Mouse (Mus musculus) MEL (cell line): Measurements from ENCODE around the gene Fndc3b. TPM values are rescaled to one million over a fixed set of nuclear protein-coding genes. Genes with fewer than 3 reads are reported as not detected.

Source experiments
- DNase-seq: peaks from one replicate; pipeline ENCODE4 v3.0.0; 2011; ENCODE audit warnings: low read depth, low spot score
- H3K27ac ChIP-seq: 2 replicates; pipeline ENCODE4 v1.5.1; 2012; ENCODE audit warnings: low read depth, mild to moderate bottlenecking, control low read depth, low read length, moderate library complexity; ENCODE audit not compliant: control insufficient read depth
- H3K27me3 ChIP-seq, 2 experiments: fragments of 150-350 bp in 1 of 2; sonication (generic) in 1 of 2; 2 replicates each; pipeline ENCODE4 v1.6.1; 2012; ENCODE audit warnings: low read length in 2 of 2, mild to moderate bottlenecking in 2 of 2, improper control_type of control experiment in 1 of 2, moderate library complexity in 1 of 2; ENCODE audit not compliant: insufficient read depth in 2 of 2, control insufficient read depth in 1 of 2
- H3K36me3 ChIP-seq, 2 experiments: 2 replicates each; pipeline ENCODE4 v1.6.1; 2012 to 2014; ENCODE audit warnings: low read length in 2 of 2, improper control_type of control experiment in 1 of 2, inconsistent platforms in 1 of 2, mild to moderate bottlenecking in 1 of 2; ENCODE audit not compliant: insufficient read depth in 2 of 2, control insufficient read depth in 1 of 2
- H3K4me1 ChIP-seq, 2 experiments: fragments of 150-350 bp in 1 of 2; sonication (generic) in 1 of 2; 2 replicates each; pipeline ENCODE4 v1.6.1; 2012; ENCODE audit warnings: low read length in 2 of 2, improper control_type of control experiment in 1 of 2, mild to moderate bottlenecking in 1 of 2; ENCODE audit not compliant: insufficient read depth in 2 of 2, control insufficient read depth in 1 of 2
- H3K4me3 ChIP-seq, 2 experiments: fragments of 150-350 bp in 1 of 2; sonication (generic) in 1 of 2; 2 replicates each; pipeline ENCODE4 v1.5.1; 2012; ENCODE audit warnings: low read depth in 2 of 2, low read length in 2 of 2, mild to moderate bottlenecking in 2 of 2, moderate library complexity in 2 of 2, control low read depth in 1 of 2, improper control_type of control experiment in 1 of 2; ENCODE audit not compliant: control insufficient read depth in 1 of 2, insufficient read depth in 1 of 2
- H3K79me2 ChIP-seq: 2 replicates; pipeline ENCODE4 v1.6.1; 2012; ENCODE audit warnings: mild to moderate bottlenecking, low read length, moderate library complexity; ENCODE audit not compliant: control insufficient read depth, poor library complexity, insufficient read depth
- H3K9ac ChIP-seq: 2 replicates; pipeline ENCODE4 v1.6.1; 2012; ENCODE audit warnings: low read depth, mild to moderate bottlenecking, control low read depth, low read length, moderate library complexity; ENCODE audit not compliant: control insufficient read depth, poor library complexity, severe bottlenecking
- H3K9me3 ChIP-seq: fragments of 150-350 bp; sonication (generic); replicated peaks from 2 replicates; pipeline ENCODE4 v1.6.1; 2012; ENCODE audit warnings: mild to moderate bottlenecking, low read length, improper control_type of control experiment, moderate library complexity; ENCODE audit not compliant: insufficient read depth
- BHLHE40 ChIP-seq: IDR thresholded peaks from 2 replicates; pipeline ENCODE4 v1.6.1; 2012; ENCODE audit warnings: low read depth, mild to moderate bottlenecking, inconsistent platforms, low read length, improper control_type of control experiment, borderline replicate concordance
- CHD1 ChIP-seq: IDR thresholded peaks from 2 replicates; pipeline ENCODE4 v1.6.1; 2012; ENCODE audit warnings: low read depth, mild to moderate bottlenecking, inconsistent platforms, low read length, improper control_type of control experiment
- CTCF ChIP-seq, 3 experiments: IDR thresholded peaks in 2 of 3; conservative IDR thresholded peaks in 1 of 3; 2 replicates each; pipeline ENCODE4 v1.5.1; 2011 to 2012; ENCODE audit warnings: low read length in 3 of 3, low read depth in 2 of 3, mild to moderate bottlenecking in 2 of 3, improper control_type of control experiment in 1 of 3, inconsistent platforms in 1 of 3, mixed read lengths in 1 of 3, moderate library complexity in 1 of 3; ENCODE audit not compliant: control insufficient read depth in 1 of 3, insufficient read depth in 1 of 3, poor library complexity in 1 of 3, severe bottlenecking in 1 of 3
- ETS1 ChIP-seq: IDR thresholded peaks from 2 replicates; pipeline ENCODE4 v1.6.1; 2012; ENCODE audit warnings: low read depth, mild to moderate bottlenecking, inconsistent platforms, low read length, improper control_type of control experiment, moderate library complexity
- GABPA ChIP-seq: IDR thresholded peaks from 2 replicates; pipeline ENCODE4 v1.6.1; 2012; ENCODE audit warnings: low read depth, mild to moderate bottlenecking, inconsistent platforms, low read length, improper control_type of control experiment, moderate library complexity
- GATA1 ChIP-seq: IDR thresholded peaks from 2 replicates; pipeline ENCODE4 v1.6.1; 2011; ENCODE audit warnings: low read depth, low read length, improper control_type of control experiment
- HCFC1 ChIP-seq: IDR thresholded peaks from 2 replicates; pipeline ENCODE4 v1.6.1; 2012; ENCODE audit warnings: low read depth, mild to moderate bottlenecking, inconsistent platforms, low read length, improper control_type of control experiment, moderate library complexity
- JUND ChIP-seq: IDR thresholded peaks from 2 replicates; pipeline ENCODE4 v1.6.1; 2011; ENCODE audit warnings: low read depth, mild to moderate bottlenecking, improper control_type of control experiment, low read length
- KAT2A ChIP-seq: conservative IDR thresholded peaks from 2 replicates; pipeline ENCODE4 v1.6.1; 2012; ENCODE audit warnings: low read depth, low read length, improper control_type of control experiment, inconsistent platforms
- MAX ChIP-seq: IDR thresholded peaks from 2 replicates; pipeline ENCODE4 v1.6.1; 2011; ENCODE audit warnings: low read length, improper control_type of control experiment
- MEF2A ChIP-seq: IDR thresholded peaks from 2 replicates; pipeline ENCODE4 v1.6.1; 2014; ENCODE audit warnings: low read depth, mild to moderate bottlenecking, inconsistent platforms, low read length, improper control_type of control experiment; ENCODE audit not compliant: poor library complexity, insufficient replicate concordance, severe bottlenecking; ENCODE audit errors: extremely low read depth
- MXI1 ChIP-seq: IDR thresholded peaks from 2 replicates; pipeline ENCODE4 v1.6.1; 2011; ENCODE audit warnings: mild to moderate bottlenecking, low read depth, low read length, improper control_type of control experiment
- MYB ChIP-seq: IDR thresholded peaks from 2 replicates; pipeline ENCODE4 v1.6.1; 2011; ENCODE audit warnings: mild to moderate bottlenecking, low read depth, low read length, improper control_type of control experiment
- MYC ChIP-seq: IDR thresholded peaks from 2 replicates; pipeline ENCODE4 v1.6.1; 2011; ENCODE audit warnings: low read depth, mild to moderate bottlenecking, low read length, improper control_type of control experiment, moderate library complexity
- NELFE ChIP-seq: IDR thresholded peaks from 2 replicates; pipeline ENCODE4 v1.6.1; 2011; ENCODE audit warnings: low read depth, low read length, improper control_type of control experiment
- POLR2AphosphoS5 ChIP-seq: IDR thresholded peaks from 2 replicates; pipeline ENCODE4 v1.6.1; 2012; ENCODE audit warnings: low read depth, borderline replicate concordance, mild to moderate bottlenecking, inconsistent platforms, low read length, moderate library complexity, mixed read lengths
- TBP ChIP-seq: IDR thresholded peaks from 2 replicates; pipeline ENCODE4 v1.8.0; 2011; ENCODE audit warnings: low read depth, low read length, improper control_type of control experiment
- TCF12 ChIP-seq: IDR thresholded peaks from 2 replicates; pipeline ENCODE4 v1.6.1; 2014; ENCODE audit warnings: low read depth, mild to moderate bottlenecking, inconsistent platforms, low read length, improper control_type of control experiment, moderate library complexity
- UBTF ChIP-seq: IDR thresholded peaks from 2 replicates; pipeline ENCODE4 v1.6.1; 2012; ENCODE audit warnings: low read depth, mild to moderate bottlenecking, inconsistent platforms, low read length, improper control_type of control experiment, moderate library complexity, borderline replicate concordance; ENCODE audit not compliant: insufficient read depth
- USF1 ChIP-seq: IDR thresholded peaks from 2 replicates; pipeline ENCODE4 v1.6.1; 2014; ENCODE audit warnings: low read depth, mild to moderate bottlenecking, inconsistent platforms, low read length, improper control_type of control experiment, moderate library complexity
- ZMIZ1 ChIP-seq: IDR thresholded peaks from 2 replicates; pipeline ENCODE4 v1.6.1; 2012; ENCODE audit warnings: low read depth, mild to moderate bottlenecking, inconsistent platforms, low read length, improper control_type of control experiment, moderate library complexity
- ZNF384 ChIP-seq: IDR thresholded peaks from 2 replicates; pipeline ENCODE4 v1.6.1; 2012; ENCODE audit warnings: low read depth, mild to moderate bottlenecking, inconsistent platforms, low read length, improper control_type of control experiment
- polyA plus RNA-seq, 2 experiments: library from polyadenylated mRNA; stranded (reverse) in 1 of 2; unstranded in 1 of 2; fragments of >175 nt in 1 of 2; fragments of >200 nt in 1 of 2; gene quantifications; 2 replicates each; pipeline versions ENCODE4 v1.2.1 to v1.2.4; 2012; ENCODE audit warnings: low replicate concordance in 2 of 2, low read depth in 1 of 2; ENCODE audit not compliant: insufficient read length in 2 of 2, insufficient read depth in 1 of 2, missing spikeins in 1 of 2
- total RNA-seq: library from RNA; depleted of rRNA; stranded (reverse); fragments of 300-350 nt; gene quantifications from 2 replicates; pipeline ENCODE4 v1.2.3, GENCODE M21; 2012

Gene Fndc3b
- total and polyA plus RNA-seq, 3 experiments, result not detected

DNA sequence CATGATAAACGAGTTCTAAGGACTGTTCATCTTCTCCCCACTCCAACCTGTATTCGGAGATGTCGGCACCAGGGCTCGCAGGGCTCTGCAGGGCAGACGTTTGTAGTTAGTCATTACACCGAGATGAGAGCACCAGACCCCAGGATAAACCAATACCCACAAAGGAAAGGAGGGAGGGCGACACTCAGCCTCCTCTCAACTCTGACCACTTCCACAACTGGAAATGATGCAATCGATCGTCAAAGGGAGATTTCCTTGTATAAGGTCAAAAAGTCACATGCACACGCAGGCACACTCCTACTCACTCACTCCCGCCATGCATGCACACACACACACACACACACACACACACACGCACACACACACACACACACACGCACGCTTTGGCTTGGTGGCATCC is 254.6 kb downstream of the Fndc3b start:
- H3K9me3 ChIP-seq, result no peaks in the 10 kb centered on the region
- no peak for TF ChIP-seq ZMIZ1
- TF ChIP-seq KAT2A, result no peak
- TF ChIP-seq CHD1, result no peak
- no peak for TF ChIP-seq MYC
- TF ChIP-seq JUND, result no peak
- no peak for TF ChIP-seq UBTF
- no peak for TF ChIP-seq MEF2A
- TF ChIP-seq TBP, result no peak
- no peak for TF ChIP-seq USF1
- no peak for TF ChIP-seq GABPA
- no peak for TF ChIP-seq ETS1
- TF ChIP-seq MAX, result no peak
- TF ChIP-seq MYB, result no peak
- no peak for TF ChIP-seq CTCF (IDR thresholded peaks at IDR 0.05 in 2 of 3, conservative IDR thresholded peaks at IDR 0.05 in 1 of 3; ENCODE audit: control insufficient read depth in 1 of 3, insufficient read depth in 1 of 3, low read depth in 2 of 3, low read length in 3 of 3, poor library complexity in 1 of 3, severe bottlenecking in 1 of 3)
- TF ChIP-seq TCF12, result no peak
- TF ChIP-seq BHLHE40, result no peak
- no peak for TF ChIP-seq ZNF384
- H3K79me2 ChIP-seq, result no peaks in the 10 kb centered on the region
- no peaks in the 10 kb centered on the region for H3K27me3 ChIP-seq
- DNase-seq, result no peak
- no peaks in the 10 kb centered on the region for H3K36me3 ChIP-seq
- no peak overlapping the region for H3K4me3 ChIP-seq
- H3K4me1 ChIP-seq, result no peaks in the 10 kb centered on the region
- no peak overlapping the region for H3K27ac ChIP-seq
- no peak overlapping the region for H3K9ac ChIP-seq

DNA sequence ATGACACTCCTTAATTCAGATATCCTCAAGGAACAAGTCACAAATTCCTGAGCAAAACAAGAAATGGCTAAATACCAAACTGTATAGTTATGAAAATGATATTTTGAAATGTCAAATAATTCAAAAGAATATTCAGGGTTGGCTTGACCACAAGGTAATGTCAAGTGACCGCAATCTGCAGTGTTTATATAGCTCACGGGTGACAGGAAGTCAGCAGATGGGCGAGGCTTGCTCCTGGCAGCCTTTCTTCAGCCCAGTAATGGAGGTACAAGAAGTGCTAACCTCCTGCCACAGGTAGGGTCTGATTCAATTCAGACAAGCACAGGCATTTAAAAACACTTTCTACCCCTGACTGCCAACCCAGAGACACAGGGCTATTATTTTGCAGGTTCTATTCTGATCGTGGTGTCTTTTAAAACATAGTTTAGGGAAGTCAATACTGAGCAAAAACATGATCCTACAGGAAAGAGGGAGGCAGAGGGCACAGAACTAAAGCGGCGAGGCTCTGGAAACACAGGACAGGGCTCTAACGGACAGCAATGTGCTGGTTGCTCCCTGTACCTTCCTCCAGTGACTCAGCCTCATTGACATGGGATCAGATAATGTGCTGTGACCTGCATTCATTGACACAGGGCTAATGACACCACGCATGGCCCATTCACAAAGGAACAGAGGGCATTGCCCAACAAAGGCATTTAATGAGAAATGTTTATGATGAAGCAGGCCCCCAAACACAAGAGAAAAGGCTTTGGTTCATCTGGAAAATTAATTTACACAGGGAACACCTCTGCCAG is 256.5 kb downstream of the Fndc3b start:
- H3K4me1 ChIP-seq, result no peaks in the 10 kb centered on the region
- H3K9ac ChIP-seq, result no peak overlapping the region
- no peaks in the 10 kb centered on the region for H3K79me2 ChIP-seq
- DNase-seq, result no peak
- TF ChIP-seq GATA1, result no peak
- no peak for TF ChIP-seq NELFE
- no peak for TF ChIP-seq MXI1
- TF ChIP-seq POLR2AphosphoS5, result no peak
- no peak for TF ChIP-seq HCFC1
- H3K9me3 ChIP-seq, result no peaks in the 10 kb centered on the region
- no peaks in the 10 kb centered on the region for H3K36me3 ChIP-seq
- no peak overlapping the region for H3K27ac ChIP-seq
- no peak overlapping the region for H3K4me3 ChIP-seq
- H3K27me3 ChIP-seq, result no peaks in the 10 kb centered on the region
